Mouse (Mus musculus) neural tube, embryonic 15.5 days (tissue): ENCODE data around the gene Cntnap4. TPM values are rescaled to one million over a fixed set of nuclear protein-coding genes. Genes with fewer than 3 reads are reported as not detected.
"Not testable (repeated sequence)": the region's sequence is repeated elsewhere in the genome, so short reads cannot be mapped to it uniquely, and the experiment has no call there.

Experiments
- ATAC-seq: fragments of 200-750 bp; cut with Nextera tagmentation; 2 replicates; pipeline ENCODE4 v1.8.0; 2017; ENCODE audit warnings: mild to moderate bottlenecking, moderate TSS enrichment, moderate library complexity; ENCODE audit not compliant: low FRiP score
- H3K27ac ChIP-seq: fragments of 300-500 bp; sonication (generic); replicated peaks from 2 replicates; pipeline ENCODE4 v1.5.1; 2015; ENCODE audit warnings: mild to moderate bottlenecking, inconsistent platforms
- H3K27me3 ChIP-seq: fragments of 300-500 bp; sonication (generic); replicated peaks from 2 replicates; pipeline ENCODE4 v1.6.1; 2015; ENCODE audit warnings: inconsistent platforms
- H3K36me3 ChIP-seq: fragments of 300-500 bp; sonication (generic); 2 replicates; pipeline ENCODE4 v1.6.1; 2015; ENCODE audit warnings: inconsistent platforms
- H3K4me1 ChIP-seq: fragments of 300-500 bp; sonication (generic); 2 replicates; pipeline ENCODE4 v1.6.1; 2015; ENCODE audit warnings: inconsistent platforms
- H3K4me2 ChIP-seq: fragments of 300-500 bp; sonication (generic); 2 replicates; pipeline ENCODE4 v1.6.1; 2015; ENCODE audit warnings: inconsistent platforms, mild to moderate bottlenecking, moderate library complexity
- H3K4me3 ChIP-seq: fragments of 300-500 bp; sonication (generic); replicated peaks from 2 replicates; pipeline ENCODE4 v1.5.1; 2015; ENCODE audit warnings: mild to moderate bottlenecking, inconsistent platforms
- H3K9ac ChIP-seq: fragments of 300-500 bp; sonication (generic); replicated peaks from 2 replicates; pipeline ENCODE4 v1.6.1; 2015; ENCODE audit warnings: mild to moderate bottlenecking, inconsistent platforms
- H3K9me3 ChIP-seq: fragments of 300-500 bp; sonication (generic); replicated peaks from 2 replicates; pipeline ENCODE4 v1.6.1; 2016; ENCODE audit warnings: inconsistent platforms
- WGBS: fragments of 180-500 bp; shearing (Covaris S2); methylation state at CpG from one replicate; pipeline ENCODE4 v1.1.7; 2015; ENCODE audit warnings: mixed read lengths; 5-methylcytosine and 5-hydroxymethylcytosine counted together
- polyA plus RNA-seq: library from polyadenylated mRNA; unstranded; fragments of >200 nt; fragmentation: Nextera tagmentation; extraction: Ambion mirVana; gene quantifications from 2 replicates; pipeline ENCODE4 v1.2.1, GENCODE M21; 2015

Gene Cntnap4
- polyA plus RNA-seq, 1 experiment from 2014 or later = 18.5 TPM

DNA sequence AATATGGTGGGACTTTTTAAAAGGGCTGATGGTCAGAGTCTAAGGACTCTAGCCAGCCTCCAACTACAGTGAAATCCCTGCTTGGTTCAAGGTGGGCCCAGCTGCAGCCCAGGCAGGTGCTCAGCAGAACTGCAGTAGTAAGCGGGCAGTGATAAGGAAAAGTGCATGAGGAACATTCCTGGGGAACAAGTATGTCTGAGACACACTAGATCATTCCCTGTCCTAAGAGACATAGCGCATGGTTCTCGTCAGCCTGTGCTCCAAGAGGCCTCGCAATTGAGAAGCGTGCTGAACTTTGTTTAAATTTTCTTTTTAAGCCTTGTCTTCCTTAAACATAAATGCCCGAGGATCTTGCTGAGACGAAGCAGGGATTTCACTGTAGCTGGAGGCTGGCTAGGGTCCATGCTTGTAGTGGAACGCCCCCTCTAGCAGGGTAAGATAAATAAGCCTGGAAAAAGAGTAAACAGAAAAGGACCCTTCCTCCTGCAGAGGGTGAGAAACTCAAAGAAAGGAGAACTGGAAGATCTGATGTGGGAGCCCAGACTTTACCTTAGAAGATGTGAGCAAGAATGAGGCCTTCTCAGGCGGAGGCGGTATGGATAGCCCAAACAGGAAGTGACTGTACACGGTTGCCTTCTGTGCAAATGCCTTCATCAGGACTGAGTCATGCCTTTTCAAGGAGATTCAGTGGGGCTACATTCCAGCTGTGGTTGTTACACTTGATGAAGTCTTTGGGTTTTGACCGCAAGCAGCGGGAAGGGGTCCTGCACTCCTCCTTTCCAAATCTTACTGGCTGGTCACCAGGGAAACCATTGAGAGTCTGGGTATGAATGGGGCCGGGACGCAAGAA lies 161.0 kb downstream of the Cntnap4 start:
- Histone ChIP-seq H3K27me3 (no peaks in the 10 kb centered on the region), H3K4me3 (no peak overlapping the region), H3K36me3 (no peaks in the 10 kb centered on the region), H3K4me2 (no peak overlapping the region), H3K4me1 (no peaks in the 10 kb centered on the region), H3K9me3 (no peaks in the 10 kb centered on the region), H3K27ac (no peak overlapping the region), H3K9ac (no peak overlapping the region)
- ATAC-seq = no peak
- WGBS = 84% methylated on average over 15 of the region's 15 CpGs

- no peak overlapping the region for H3K9ac ChIP-seq
- H3K9me3 ChIP-seq = no peaks in the 10 kb centered on the region
- H3K27ac ChIP-seq = no peak overlapping the region
- H3K27me3 ChIP-seq = no peaks in the 10 kb centered on the region
- H3K4me3 ChIP-seq = no peak overlapping the region
- WGBS = 84% methylated on average over 3 of the region's 3 CpGs
- H3K4me1 ChIP-seq = no peaks in the 10 kb centered on the region
- no peak for ATAC-seq
- H3K36me3 ChIP-seq = no peaks in the 10 kb centered on the region
- H3K4me2 ChIP-seq = no peak overlapping the region
Observed at GRCm38 (mm10) chr8:112735575-112735974, 165.7 kb downstream of the Cntnap4 start.

- H3K9ac ChIP-seq = no peak overlapping the region
- H3K4me3 ChIP-seq = no peak overlapping the region
- no peak overlapping the region for H3K4me2 ChIP-seq
- H3K27ac ChIP-seq = no peak overlapping the region
- no peaks in the 10 kb centered on the region for H3K27me3 ChIP-seq
- no peaks in the 10 kb centered on the region for H3K36me3 ChIP-seq
- H3K9me3 ChIP-seq = no peaks in the 10 kb centered on the region
- 91% methylated on average over 4 of the region's 4 CpGs for WGBS
- no peak for ATAC-seq
- no peaks in the 10 kb centered on the region for H3K4me1 ChIP-seq
Observed at GRCm38 (mm10) chr8:112743331-112743730, 173.5 kb downstream of the Cntnap4 start.

- no peaks in the 10 kb centered on the region for H3K9me3 ChIP-seq
- H3K4me3 ChIP-seq = no peak overlapping the region
- no peaks in the 10 kb centered on the region for H3K36me3 ChIP-seq
- no peak overlapping the region for H3K9ac ChIP-seq
- H3K27ac ChIP-seq = peak overlapping the region; percentile 18; the same call in 1 of the 2 replicates
- 68% methylated on average over 5 of the region's 5 CpGs for WGBS
- no peaks in the 10 kb centered on the region for H3K4me1 ChIP-seq
- H3K27me3 ChIP-seq = no peaks in the 10 kb centered on the region
- no peak overlapping the region for H3K4me2 ChIP-seq
- no peak for ATAC-seq
Observed at GRCm38 (mm10) chr8:112747296-112747695, 177.5 kb downstream of the Cntnap4 start.

DNA sequence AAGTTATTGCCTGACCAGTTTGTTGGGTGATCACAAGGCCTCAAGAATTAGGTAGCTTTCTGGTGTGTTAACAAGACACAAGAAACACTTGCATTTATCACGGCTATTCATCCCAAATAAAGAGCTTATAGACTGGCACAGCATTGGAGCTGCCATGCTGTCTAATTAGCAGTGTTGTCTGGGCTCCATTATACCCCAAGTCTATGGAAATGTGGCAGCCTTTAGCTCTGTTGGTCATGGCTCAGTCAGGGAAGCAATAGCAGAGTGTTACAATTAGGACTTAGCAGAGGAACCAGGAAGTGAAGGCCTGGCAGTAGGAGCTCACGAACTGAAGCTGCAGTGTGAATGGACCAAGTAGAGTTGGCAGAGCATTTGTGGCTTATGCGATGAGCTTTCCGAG lies 185.3 kb downstream of the Cntnap4 start:
- 78% methylated on average over 4 of the region's 4 CpGs for WGBS
- Histone ChIP-seq H3K27me3 (no peaks in the 10 kb centered on the region), H3K36me3 (no peaks in the 10 kb centered on the region), H3K9me3 (no peaks in the 10 kb centered on the region), H3K4me3 (no peak overlapping the region), H3K9ac (no peak overlapping the region), H3K4me1 (no peaks in the 10 kb centered on the region), H3K27ac (no peak overlapping the region), H3K4me2 (no peak overlapping the region)
- ATAC-seq = no peak

GRCm38 (mm10) chr8:112803058-112803457 lies 233.2 kb downstream of the Cntnap4 start:
- WGBS = 95% methylated on average over 17 of the region's 17 CpGs
- H3K4me2 ChIP-seq = no peak overlapping the region
- no peak overlapping the region for H3K9ac ChIP-seq
- ATAC-seq = no peak
- H3K4me1 ChIP-seq = no peaks in the 10 kb centered on the region
- H3K36me3 ChIP-seq = peaks cover 4% of the 10 kb centered on the region; the same call in 1 of the 2 replicates
- no peaks in the 10 kb centered on the region for H3K27me3 ChIP-seq
- no peak overlapping the region for H3K4me3 ChIP-seq
- H3K9me3 ChIP-seq = no peaks in the 10 kb centered on the region
- H3K27ac ChIP-seq = no peak overlapping the region

- Histone ChIP-seq H3K9me3 (no peaks in the 10 kb centered on the region), H3K4me3 (no peak overlapping the region), H3K27me3 (no peaks in the 10 kb centered on the region), H3K4me2 (no peak overlapping the region), H3K27ac (no peak overlapping the region), H3K4me1 (no peaks in the 10 kb centered on the region), H3K9ac (no peak overlapping the region), H3K36me3 (no peaks in the 10 kb centered on the region)
- no peak for ATAC-seq
- WGBS = 75% methylated on average over 6 of the region's 6 CpGs
Observed at GRCm38 (mm10) chr8:112809382-112809781, 239.5 kb downstream of the Cntnap4 start.

DNA sequence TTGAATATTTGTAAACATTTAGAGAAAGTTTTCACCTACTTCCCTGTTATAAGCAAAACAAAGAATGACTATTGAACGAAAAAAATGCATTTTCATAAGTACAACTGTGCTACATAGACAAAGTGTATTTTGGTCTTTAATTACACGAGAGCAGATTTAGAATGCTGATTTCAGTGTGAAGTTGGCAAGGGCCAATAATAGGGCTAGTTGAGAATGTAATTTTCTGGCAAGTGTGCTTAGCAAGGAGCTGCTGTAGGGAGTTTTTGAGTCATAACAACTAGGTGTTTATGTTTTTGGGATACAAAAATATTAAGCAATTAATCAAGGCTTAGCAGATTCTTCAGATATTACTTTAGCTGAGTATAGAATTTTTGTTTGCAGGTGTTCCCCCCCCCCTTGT lies 271.2 kb downstream of the Cntnap4 start:
- Histone ChIP-seq H3K27me3 (no peaks in the 10 kb centered on the region), H3K4me2 (no peak overlapping the region), H3K36me3 (no peaks in the 10 kb centered on the region), H3K9me3 (no peaks in the 10 kb centered on the region), H3K27ac (no peak overlapping the region), H3K4me3 (no peak overlapping the region), H3K9ac (no peak overlapping the region), H3K4me1 (no peaks in the 10 kb centered on the region)
- 80% methylated on average over 2 of the region's 2 CpGs for WGBS
- ATAC-seq = no peak

DNA sequence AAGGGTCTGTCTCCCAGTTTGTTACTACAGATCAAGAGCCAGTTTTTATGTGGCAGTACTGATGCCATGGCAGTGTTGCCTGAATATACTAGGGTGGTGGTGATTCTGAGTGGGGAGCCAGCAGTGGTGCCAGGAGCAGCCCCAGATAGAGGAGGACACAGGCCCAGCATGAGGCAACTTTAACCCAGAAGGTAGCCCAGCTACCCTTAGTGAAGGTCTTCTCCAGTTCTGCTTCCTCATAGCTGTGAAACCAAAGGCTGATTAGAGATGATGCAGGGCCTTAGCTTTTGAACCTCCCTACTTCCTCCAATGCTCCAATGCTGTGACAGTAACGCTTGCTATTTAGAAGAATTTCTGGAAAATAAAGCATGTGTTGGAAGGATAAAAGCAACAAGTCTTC lies 279.7 kb downstream of the Cntnap4 start:
- 91% methylated on average over 1 of the region's 1 CpGs for WGBS
- not testable (repeated sequence) for H3K9ac ChIP-seq, H3K4me1 ChIP-seq, H3K27me3 ChIP-seq, H3K4me2 ChIP-seq, ATAC-seq, H3K4me3 ChIP-seq, H3K9me3 ChIP-seq, H3K27ac ChIP-seq, H3K36me3 ChIP-seq

DNA sequence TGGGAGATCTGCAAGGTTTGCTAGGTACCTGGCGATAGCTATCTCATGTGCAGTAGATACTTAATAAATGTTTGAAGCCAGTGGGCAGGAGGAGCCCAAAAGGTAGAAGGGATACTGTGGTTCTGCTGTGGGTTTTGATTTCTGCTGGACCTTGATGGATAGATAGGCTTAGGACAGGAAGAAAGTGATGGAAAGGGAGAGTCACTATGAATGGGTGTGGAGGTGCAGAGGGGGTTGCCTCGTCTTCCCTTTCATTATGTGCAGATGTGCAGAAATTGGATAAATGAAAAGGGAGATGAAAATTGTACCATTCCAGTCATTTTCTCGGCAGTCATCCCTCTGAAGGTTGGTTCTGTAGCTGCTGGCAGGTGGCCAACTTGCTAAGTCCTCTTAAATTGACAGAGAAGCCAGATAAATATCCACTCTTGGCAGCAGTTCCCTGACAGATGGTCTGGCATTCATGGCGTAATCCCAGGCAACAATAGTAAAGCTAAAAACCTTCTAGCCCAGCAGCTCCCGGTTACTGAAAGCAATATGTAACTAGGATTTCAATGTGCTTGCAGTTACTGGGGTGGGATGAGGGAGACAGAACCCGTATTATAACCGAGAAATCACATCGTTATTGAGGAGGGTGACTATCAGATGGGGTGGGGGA lies 336.7 kb downstream of the Cntnap4 start:
- H3K9me3 ChIP-seq = no peaks in the 10 kb centered on the region
- peak overlapping the region; percentile 66 for H3K27ac ChIP-seq
- no peaks in the 10 kb centered on the region for H3K36me3 ChIP-seq
- H3K4me3 ChIP-seq = no peak overlapping the region
- H3K27me3 ChIP-seq = no peaks in the 10 kb centered on the region
- ATAC-seq = 0 out of 2 replicates have a peak, but pooled peaks have one; percentile 53
- H3K4me1 ChIP-seq = peaks cover 13% of the 10 kb centered on the region
- no peak overlapping the region for H3K9ac ChIP-seq
- H3K4me2 ChIP-seq = peak overlapping the region; percentile 33
- 25% methylated on average over 8 of the region's 8 CpGs for WGBS

GRCm38 (mm10) chr8:112909527-112909926 lies 339.7 kb downstream of the Cntnap4 start:
- H3K36me3 ChIP-seq = no peaks in the 10 kb centered on the region
- no peak overlapping the region for H3K4me2 ChIP-seq
- H3K4me1 ChIP-seq = peaks cover 13% of the 10 kb centered on the region
- H3K4me3 ChIP-seq = no peak overlapping the region
- H3K9ac ChIP-seq = no peak overlapping the region
- no peaks in the 10 kb centered on the region for H3K9me3 ChIP-seq
- H3K27ac ChIP-seq = no peak overlapping the region
- ATAC-seq = no peak
- whole genome bisulfite sequencing = 64% methylated on average over 5 of the region's 5 CpGs
- H3K27me3 ChIP-seq = no peaks in the 10 kb centered on the region

- H3K9ac ChIP-seq = no peak overlapping the region
- no peak overlapping the region for H3K4me3 ChIP-seq
- no peak overlapping the region for H3K27ac ChIP-seq
- H3K9me3 ChIP-seq = no peaks in the 10 kb centered on the region
- no peak overlapping the region for H3K4me2 ChIP-seq
- no peaks in the 10 kb centered on the region for H3K27me3 ChIP-seq
- H3K4me1 ChIP-seq = peaks cover 11% of the 10 kb centered on the region
- no peaks in the 10 kb centered on the region for H3K36me3 ChIP-seq
- no peak for ATAC-seq
Observed at GRCm38 (mm10) chr8:112911422-112911821, 341.6 kb downstream of the Cntnap4 start.
